ENCODE assay signal across 25 mouse cellular contexts in genomic region chr1:89870906-89871211, GRCm38 (mm10).
A peak's percentile ranks its signal among the peaks of the same experiment; 100 is the strongest.
DNase-seq lines count a peak whose midpoint lies in the region; ATAC-seq and TF ChIP-seq lines count a peak whose summit lies in the region.
"Had no signal": no experiment of that assay in that cellular context is flagged by ENCODE, and none has a peak within 500 bp of the region (broad histone marks: within the 10 kb centered on the region; RNA-seq: fewer than 3 reads in every experiment).

No protein-coding gene starts in this region.

- TF ChIP-seq POLR2A in embryonic fibroblast, embryonic 13.5 days (IDR thresholded peaks at IDR 0.05; ENCODE audit: low read depth, low read length) = no peak

- H3K4me3 ChIP-seq in gastrocnemius, adult 2 months = no peak overlapping the region
- no peak overlapping the region for H3K4me3 ChIP-seq in midbrain, embryonic 10.5 days
- H3K4me3 ChIP-seq in midbrain, embryonic 16.5 days (ENCODE audit: low read depth, low read length) = no peak overlapping the region
- peak overlapping the region; percentile 30 for H3K4me3 ChIP-seq in E14TG2a.4 (replicated peaks; ENCODE audit: low read length)
- H3K4me3 ChIP-seq in embryonic fibroblast, embryonic 13.5 days (ENCODE audit: insufficient read depth, low read length) = no peak overlapping the region
- H3K4me3 ChIP-seq: embryonic facial prominence, embryonic 12.5 days; erythroblast, embryonic 14.5 days; heart, embryonic 10.5 days; hindbrain, embryonic 15.5 days; liver, embryonic 15.5 days; lung, embryonic 15.5 days; megakaryocyte, embryonic 14.5 days; neural tube, embryonic 12.5 days had no signal

- WGBS in midbrain, embryonic 10.5 days = 36% methylated on average over 6 of the region's 6 CpGs
- 34% methylated on average over 6 of the region's 6 CpGs for WGBS in midbrain, embryonic 16.5 days

- intact Hi-C loops in gastrocnemius, adult 2 months (cut with DNase I) = no loop called here

- no peak overlapping the region for H3K4me2 ChIP-seq in midbrain, embryonic 16.5 days (ENCODE audit: low read length)
- H3K4me2 ChIP-seq: embryonic facial prominence, embryonic 12.5 days; hindbrain, embryonic 15.5 days; liver, embryonic 15.5 days; lung, embryonic 15.5 days; neural tube, embryonic 12.5 days had no signal

- peaks cover 63% of the 10 kb centered on the region for H3K27me3 ChIP-seq in midbrain, embryonic 10.5 days (ENCODE audit: low read depth, poor library complexity, severe bottlenecking)
- no peaks in the 10 kb centered on the region for H3K27me3 ChIP-seq in midbrain, embryonic 16.5 days (ENCODE audit: control insufficient read depth, insufficient read depth, low read depth, low read length)
- H3K27me3 ChIP-seq in E14TG2a.4 (ENCODE audit: insufficient read depth, low read length) = no peaks in the 10 kb centered on the region
- H3K27me3 ChIP-seq: embryonic facial prominence, embryonic 12.5 days; hindbrain, embryonic 15.5 days; liver, embryonic 15.5 days; lung, embryonic 15.5 days; megakaryocyte, embryonic 14.5 days; neural tube, embryonic 12.5 days had no signal

- H3K36me3 ChIP-seq in midbrain, embryonic 10.5 days = no peaks in the 10 kb centered on the region
- H3K36me3 ChIP-seq in midbrain, embryonic 16.5 days (ENCODE audit: control insufficient read depth, insufficient read depth, low read length) = no peaks in the 10 kb centered on the region
- no peaks in the 10 kb centered on the region for H3K36me3 ChIP-seq in E14TG2a.4 (ENCODE audit: insufficient read depth, low read length)
- H3K36me3 ChIP-seq: embryonic facial prominence, embryonic 12.5 days; heart, embryonic 10.5 days; hindbrain, embryonic 15.5 days; liver, embryonic 15.5 days; lung, embryonic 15.5 days; neural tube, embryonic 12.5 days had no signal

- no peaks in the 10 kb centered on the region for H3K9me3 ChIP-seq in midbrain, embryonic 10.5 days (replicated peaks)
- no peaks in the 10 kb centered on the region for H3K9me3 ChIP-seq in midbrain, embryonic 16.5 days (replicated peaks; ENCODE audit: control insufficient read depth, low read length, poor library complexity, severe bottlenecking)
- no peaks in the 10 kb centered on the region for H3K9me3 ChIP-seq in E14TG2a.4 (ENCODE audit: low read length)
- H3K9me3 ChIP-seq: embryonic facial prominence, embryonic 12.5 days; heart, embryonic 10.5 days; hindbrain, embryonic 15.5 days; liver, embryonic 15.5 days; lung, embryonic 15.5 days; megakaryocyte, embryonic 14.5 days; neural tube, embryonic 12.5 days had no signal

- peaks cover 53% of the 10 kb centered on the region for H3K4me1 ChIP-seq in midbrain, embryonic 10.5 days
- H3K4me1 ChIP-seq in midbrain, embryonic 16.5 days (ENCODE audit: control insufficient read depth, insufficient read depth, low read length) = peaks cover 2% of the 10 kb centered on the region; the same call in 1 of the 2 replicates
- H3K4me1 ChIP-seq in E14TG2a.4 (replicated peaks; ENCODE audit: low read depth, low read length) = peaks cover 96% of the 10 kb centered on the region
- peaks cover 12% of the 10 kb centered on the region for H3K4me1 ChIP-seq in embryonic fibroblast, embryonic 13.5 days (ENCODE audit: control insufficient read depth, insufficient read depth, low read length)
- H3K4me1 ChIP-seq: liver, embryonic 15.5 days; lung, embryonic 15.5 days had no signal

- DNase-seq in gastrocnemius, adult 2 months = no peak
- DNase-seq in gastrocnemius, adult 8-10 months (ENCODE audit: low spot score in 2 of 2) = no peak
- no peak for DNase-seq in midbrain, embryonic 10.5 days (ENCODE audit: low spot score)
- DNase-seq in spleen, adult 12 weeks (ENCODE audit: low spot score) = no peak
- DNase-seq: adrenal gland, postnatal 10 days; cerebellum, adult 18-20 months; cerebellum, postnatal 14 days; kidney, adult 9 months; kidney, postnatal 14 days; left cerebral cortex, postnatal 4 days; liver; lung, postnatal 36 days; spleen, adult 18-20 months had no signal

- H3K9ac ChIP-seq in midbrain, embryonic 16.5 days (ENCODE audit: low read depth, low read length) = no peak overlapping the region
- H3K9ac ChIP-seq: embryonic facial prominence, embryonic 12.5 days; hindbrain, embryonic 15.5 days; liver, embryonic 15.5 days; lung, embryonic 15.5 days; neural tube, embryonic 12.5 days had no signal

- no peak for TF ChIP-seq CTCF in gastrocnemius, adult 2 months (IDR thresholded peaks at IDR 0.05)
- no peak for TF ChIP-seq CTCF in E14TG2a.4 (conservative IDR thresholded peaks at IDR 0.05; ENCODE audit: low read length)
- TF ChIP-seq CTCF in embryonic fibroblast, embryonic 13.5 days (IDR thresholded peaks at IDR 0.05; ENCODE audit: borderline replicate concordance, insufficient read depth, low read length) = no peak

- no peak for ATAC-seq in midbrain, embryonic 16.5 days
- ATAC-seq: intestine, embryonic 16.5 days had no signal

- peak overlapping the region; percentile 35; the same call in 1 of the 2 replicates for H3K27ac ChIP-seq in gastrocnemius, adult 2 months
- H3K27ac ChIP-seq in midbrain, embryonic 10.5 days (replicated peaks) = peak overlapping the region; percentile 46; the same call in 1 of the 2 replicates
- no peak overlapping the region for H3K27ac ChIP-seq in midbrain, embryonic 16.5 days (ENCODE audit: low read length)
- peak overlapping the region; percentile 78 for H3K27ac ChIP-seq in embryonic fibroblast, embryonic 13.5 days (ENCODE audit: insufficient read depth, low read length)
- H3K27ac ChIP-seq: heart, embryonic 10.5 days; hindbrain, embryonic 15.5 days; liver, embryonic 15.5 days; lung, embryonic 15.5 days; neural tube, embryonic 12.5 days had no signal
